Mouse (Mus musculus) stomach, embryonic 15.5 days (tissue): ENCODE data around the gene Ntsr1. TPM values are rescaled to one million over a fixed set of nuclear protein-coding genes. Genes with fewer than 3 reads are reported as not detected.
A peak's percentile ranks its signal among the peaks of the same experiment; 100 is the strongest.

ENCODE experiments used
- ATAC-seq: fragments of 200-750 bp; cut with Nextera tagmentation; 2 replicates; pipeline ENCODE4 v1.8.0; 2017; ENCODE audit warnings: low read depth, moderate number of reproducible peaks, moderate TSS enrichment; ENCODE audit not compliant: insufficient read depth, low FRiP score
- H3K27ac ChIP-seq: fragments of 300-500 bp; sonication (generic); 2 replicates; pipeline ENCODE4 v1.5.1; 2015; ENCODE audit warnings: mild to moderate bottlenecking, inconsistent platforms
- H3K27me3 ChIP-seq: fragments of 300-500 bp; sonication (generic); replicated peaks from 2 replicates; pipeline ENCODE4 v1.6.1; 2015; ENCODE audit warnings: inconsistent platforms
- H3K36me3 ChIP-seq: fragments of 300-500 bp; sonication (generic); 2 replicates; pipeline ENCODE4 v1.6.1; 2015; ENCODE audit warnings: inconsistent platforms
- H3K4me1 ChIP-seq: fragments of 300-500 bp; sonication (generic); 2 replicates; pipeline ENCODE4 v1.6.1; 2015; ENCODE audit warnings: inconsistent platforms
- H3K4me2 ChIP-seq: fragments of 300-500 bp; sonication (generic); 2 replicates; pipeline ENCODE4 v1.6.1; 2015; ENCODE audit warnings: mild to moderate bottlenecking, inconsistent platforms
- H3K4me3 ChIP-seq: fragments of 300-500 bp; sonication (generic); replicated peaks from 2 replicates; pipeline ENCODE4 v1.5.1; 2015; ENCODE audit warnings: inconsistent platforms
- H3K9ac ChIP-seq: fragments of 300-500 bp; sonication (generic); 2 replicates; pipeline ENCODE4 v1.6.1; 2015; ENCODE audit warnings: inconsistent platforms
- H3K9me3 ChIP-seq: fragments of 300-500 bp; sonication (generic); 2 replicates; pipeline ENCODE4 v1.6.1; 2016; ENCODE audit warnings: inconsistent platforms
- WGBS: fragments of 180-500 bp; shearing (Covaris S2); methylation state at CpG from one replicate; pipeline ENCODE4 v1.1.7; 2015; 5-methylcytosine and 5-hydroxymethylcytosine counted together
- polyA plus RNA-seq: library from polyadenylated mRNA; unstranded; fragments of >200 nt; fragmentation: Nextera tagmentation; extraction: Ambion mirVana; gene quantifications from 2 replicates; pipeline ENCODE4 v1.2.1, GENCODE M21; 2015

Ntsr1 gene
- polyA plus RNA-seq, 1 experiment from 2014 or later = 0.89 TPM

DNA sequence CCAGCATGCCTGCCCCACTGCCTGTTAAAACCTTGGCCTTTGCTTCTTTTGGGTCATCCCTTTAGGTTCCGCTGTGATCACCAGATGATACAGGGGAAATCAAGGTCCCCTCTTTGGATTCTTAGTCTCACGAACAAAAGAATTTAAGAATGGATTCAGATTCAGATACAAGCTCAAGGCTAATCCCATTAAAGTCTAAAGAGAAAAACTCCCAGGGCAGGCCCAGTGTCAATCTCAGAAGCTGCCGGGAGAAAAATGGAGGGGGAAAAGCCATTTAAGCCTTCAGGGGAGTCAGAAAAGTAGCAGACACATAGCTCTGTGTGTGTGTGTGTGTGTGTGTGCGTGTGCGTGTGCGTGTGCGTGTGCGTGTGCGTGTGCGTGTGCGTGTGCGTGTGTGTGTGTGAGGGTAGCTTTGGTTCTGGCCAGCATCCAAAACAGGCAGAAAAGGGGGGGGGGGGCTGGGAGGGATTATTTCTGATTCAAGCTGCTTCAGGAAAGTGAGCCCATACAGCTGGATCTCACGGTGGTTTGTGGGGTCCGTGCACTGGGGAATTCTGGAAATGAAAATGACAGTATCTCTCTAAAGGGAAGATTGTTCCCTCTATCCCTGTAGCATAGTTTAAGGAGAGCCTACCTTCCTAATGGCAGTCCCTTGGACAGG, 8.8 kb downstream of the Ntsr1 start:
- peaks cover 7% of the 10 kb centered on the region; the same call in 1 of the 2 replicates for H3K27me3 ChIP-seq
- no peak overlapping the region for H3K4me3 ChIP-seq
- H3K9ac ChIP-seq = no peak overlapping the region
- 67% methylated on average over 14 of the region's 14 CpGs for WGBS
- no peak overlapping the region for H3K27ac ChIP-seq
- no peak overlapping the region for H3K4me2 ChIP-seq
- H3K9me3 ChIP-seq = no peaks in the 10 kb centered on the region
- no peaks in the 10 kb centered on the region for H3K36me3 ChIP-seq
- ATAC-seq = no peak
- peaks cover 29% of the 10 kb centered on the region for H3K4me1 ChIP-seq

DNA sequence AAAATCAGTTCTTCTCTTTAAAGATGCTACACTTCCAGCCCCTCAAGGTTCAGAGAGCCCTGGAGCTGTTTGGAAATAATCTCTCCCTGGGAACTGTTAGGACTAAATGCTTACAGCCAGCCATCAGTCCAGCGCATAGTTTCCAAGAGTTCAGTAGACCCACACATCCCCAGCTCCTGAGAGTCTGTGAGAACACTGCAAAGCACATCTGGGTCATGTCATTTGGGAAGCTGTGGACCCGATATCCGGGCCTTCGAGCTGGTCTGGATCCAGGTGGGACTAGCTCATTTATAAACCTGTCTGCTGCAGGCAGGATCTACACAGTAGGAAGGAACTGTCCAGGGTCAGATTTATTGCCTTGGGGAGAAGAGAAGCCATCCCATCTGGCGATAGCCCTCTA, 11.1 kb downstream of the Ntsr1 start:
- Histone ChIP-seq H3K27me3 (no peaks in the 10 kb centered on the region), H3K27ac (no peak overlapping the region), H3K36me3 (no peaks in the 10 kb centered on the region), H3K9me3 (no peaks in the 10 kb centered on the region), H3K4me3 (no peak overlapping the region), H3K4me1 (peaks cover 29% of the 10 kb centered on the region), H3K4me2 (no peak overlapping the region), H3K9ac (no peak overlapping the region)
- WGBS = 38% methylated on average over 5 of the region's 5 CpGs
- ATAC-seq = peak; percentile 28; the same call in 1 of the 2 replicates

DNA sequence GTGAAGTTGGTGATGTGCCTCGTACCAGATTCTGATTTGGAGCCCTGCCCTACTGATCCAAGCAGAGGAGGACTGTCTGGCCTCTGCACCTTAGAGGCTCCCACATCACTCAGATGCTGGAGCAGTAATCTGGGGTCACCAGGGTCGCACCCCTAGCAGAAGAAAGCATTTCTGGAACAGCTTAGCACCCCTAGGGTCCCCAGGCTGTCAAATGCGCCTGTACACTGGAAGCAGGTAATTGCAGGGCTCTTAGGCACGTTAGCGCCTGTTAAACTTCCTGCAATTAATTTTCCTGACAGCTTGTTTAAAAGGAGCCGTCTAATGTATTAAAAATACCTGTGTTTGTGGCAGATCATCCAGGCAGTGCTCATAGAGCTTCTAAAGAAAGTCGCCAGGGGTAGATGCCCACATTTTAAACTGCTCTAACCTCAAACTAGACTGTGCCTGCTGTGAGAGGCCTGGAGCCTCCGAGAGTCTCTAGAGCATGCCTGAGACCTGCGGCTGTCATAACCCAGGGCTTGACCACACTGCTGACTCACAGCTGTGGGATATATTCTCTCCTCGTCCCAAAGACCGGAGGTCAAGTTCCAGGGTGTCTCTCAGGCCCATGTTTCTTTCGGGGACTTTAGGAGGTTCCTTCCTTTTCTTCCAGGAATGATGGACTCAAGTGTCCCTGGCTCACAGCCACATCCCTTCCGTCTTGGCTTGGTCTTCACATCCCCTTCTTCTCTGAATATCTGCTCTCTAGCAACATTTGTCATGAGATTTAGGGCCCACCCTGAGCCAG, 12.3 kb downstream of the Ntsr1 start:
- Histone ChIP-seq H3K9me3 (no peaks in the 10 kb centered on the region), H3K27ac (peak overlapping the region; percentile 9; the same call in 1 of the 2 replicates), H3K9ac (no peak overlapping the region), H3K4me3 (no peak overlapping the region), H3K27me3 (no peaks in the 10 kb centered on the region), H3K36me3 (no peaks in the 10 kb centered on the region), H3K4me1 (peaks cover 29% of the 10 kb centered on the region), H3K4me2 (peak overlapping the region; percentile 5; the same call in 1 of the 2 replicates)
- 26% methylated on average over 13 of the region's 13 CpGs for WGBS
- no peak for ATAC-seq

DNA sequence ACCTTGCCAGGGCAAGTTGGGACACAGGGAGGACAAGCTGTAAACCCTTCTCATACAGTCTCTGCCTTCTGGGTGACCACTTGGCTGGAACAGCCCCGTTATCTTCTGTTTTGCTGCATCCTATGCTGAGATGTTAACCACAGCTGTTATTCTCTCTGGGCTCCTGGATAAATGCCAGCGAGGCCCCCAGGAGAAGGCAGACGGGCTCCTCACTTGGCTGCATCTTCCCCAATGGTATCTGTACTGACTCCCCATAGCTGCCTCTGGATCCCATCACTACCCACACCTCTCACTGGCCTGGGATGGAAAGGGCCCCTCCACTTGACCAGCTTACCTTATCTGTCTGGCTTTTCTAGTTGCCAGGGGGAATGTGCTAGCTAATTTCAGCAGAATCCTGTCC, 13.2 kb downstream of the Ntsr1 start:
- Histone ChIP-seq H3K4me1 (peaks cover 29% of the 10 kb centered on the region), H3K4me3 (no peak overlapping the region), H3K27ac (peak overlapping the region; percentile 9; the same call in 1 of the 2 replicates), H3K36me3 (no peaks in the 10 kb centered on the region), H3K4me2 (no peak overlapping the region), H3K9me3 (no peaks in the 10 kb centered on the region), H3K9ac (no peak overlapping the region), H3K27me3 (no peaks in the 10 kb centered on the region)
- no peak for ATAC-seq
- WGBS = 44% methylated on average over 3 of the region's 3 CpGs

DNA sequence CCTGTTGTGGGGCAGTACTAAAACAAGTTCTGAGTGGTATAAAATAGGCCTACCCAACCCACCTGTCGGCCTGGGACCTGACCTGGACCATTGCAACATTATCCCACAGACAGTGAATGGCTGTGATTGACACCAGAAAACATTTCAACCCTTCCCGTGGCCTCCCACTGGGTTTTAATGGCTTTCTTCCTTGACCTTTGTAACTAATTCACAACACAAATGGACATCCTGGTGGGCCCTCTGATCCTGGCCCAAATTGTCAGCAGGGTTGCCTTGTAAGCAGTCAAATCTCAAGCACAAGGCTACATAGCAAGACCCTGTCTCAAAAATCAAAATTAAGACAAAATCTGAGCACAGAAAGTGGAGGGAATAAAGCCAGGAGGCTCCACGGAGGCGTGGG, 14.1 kb downstream of the Ntsr1 start:
- H3K9ac ChIP-seq = no peak overlapping the region
- peaks cover 29% of the 10 kb centered on the region for H3K4me1 ChIP-seq
- ATAC-seq = no peak
- H3K27me3 ChIP-seq = no peaks in the 10 kb centered on the region
- no peak overlapping the region for H3K4me2 ChIP-seq
- no peaks in the 10 kb centered on the region for H3K36me3 ChIP-seq
- WGBS = 63% methylated on average over 4 of the region's 4 CpGs
- H3K27ac ChIP-seq = no peak overlapping the region
- no peaks in the 10 kb centered on the region for H3K9me3 ChIP-seq
- H3K4me3 ChIP-seq = no peak overlapping the region

DNA sequence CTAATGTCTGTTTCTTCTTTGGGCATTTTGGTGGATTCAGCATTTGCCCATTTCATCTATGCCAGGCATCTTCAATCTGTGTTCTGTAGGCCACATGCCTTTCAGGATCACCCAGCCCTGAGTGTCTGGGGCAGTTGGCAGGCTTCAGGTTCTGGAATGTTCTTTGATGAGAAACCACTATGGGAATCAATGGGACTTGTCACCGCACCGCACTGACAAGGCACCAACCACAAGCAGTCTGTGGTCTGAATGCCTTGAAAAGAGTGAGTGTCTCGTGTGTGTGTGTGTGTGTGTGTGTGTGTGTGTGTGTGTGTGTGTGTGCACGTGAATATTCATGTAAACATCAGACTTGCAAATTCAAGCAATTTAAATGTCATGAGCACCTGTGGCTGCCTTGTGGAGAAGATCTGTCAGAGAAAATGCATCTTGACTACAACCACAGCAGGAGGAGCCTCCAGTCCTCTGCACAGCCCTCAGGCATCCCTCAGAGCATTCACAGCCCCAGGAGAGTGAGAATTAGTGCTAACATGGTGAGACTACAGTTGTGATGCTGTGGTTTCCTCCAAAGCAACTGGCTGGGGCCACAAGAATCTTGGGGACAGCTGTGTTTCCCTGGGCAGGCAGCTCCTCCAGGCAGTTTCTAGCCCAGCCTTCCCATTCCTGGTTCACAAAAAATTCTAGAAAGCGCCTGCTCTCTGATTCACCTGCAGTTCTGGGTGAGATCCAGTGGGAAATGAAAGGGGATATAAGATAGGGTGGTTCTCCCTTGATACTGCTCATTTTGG, 21.9 kb downstream of the Ntsr1 start:
- Histone ChIP-seq H3K27me3 (peaks cover 16% of the 10 kb centered on the region; the same call in 1 of the 2 replicates), H3K9me3 (no peaks in the 10 kb centered on the region), H3K36me3 (no peaks in the 10 kb centered on the region), H3K4me1 (no peaks in the 10 kb centered on the region), H3K4me2 (no peak overlapping the region), H3K27ac (no peak overlapping the region), H3K9ac (no peak overlapping the region), H3K4me3 (no peak overlapping the region)
- no peak for ATAC-seq
- 71% methylated on average over 5 of the region's 5 CpGs for WGBS

DNA sequence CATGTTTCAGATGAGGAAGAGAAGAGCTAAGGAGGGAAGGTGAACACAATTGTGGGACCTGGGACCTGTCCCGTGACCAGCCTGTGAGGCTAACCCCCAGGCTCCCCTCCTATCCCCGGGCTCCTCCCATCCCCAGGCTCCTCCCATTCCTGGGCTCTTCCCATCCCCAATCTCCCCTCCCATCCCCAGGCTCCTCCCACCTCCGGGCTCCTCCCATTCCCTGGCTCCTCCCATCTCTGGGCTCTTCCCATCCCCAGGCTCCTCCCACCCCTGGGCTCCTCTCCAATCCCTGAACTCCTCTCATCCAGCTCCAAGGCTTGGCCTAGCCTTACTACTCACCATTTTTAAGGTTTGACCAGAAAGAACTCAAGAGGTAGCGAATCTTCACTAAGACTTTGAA, 23.0 kb downstream of the Ntsr1 start:
- no peak overlapping the region for H3K9ac ChIP-seq
- no peak overlapping the region for H3K4me3 ChIP-seq
- no peak overlapping the region for H3K4me2 ChIP-seq
- ATAC-seq = no peak
- 73% methylated on average over 4 of the region's 4 CpGs for WGBS
- H3K27me3 ChIP-seq = peaks cover 23% of the 10 kb centered on the region; the same call in 1 of the 2 replicates
- no peaks in the 10 kb centered on the region for H3K9me3 ChIP-seq
- H3K4me1 ChIP-seq = no peaks in the 10 kb centered on the region
- H3K27ac ChIP-seq = no peak overlapping the region
- H3K36me3 ChIP-seq = no peaks in the 10 kb centered on the region

DNA sequence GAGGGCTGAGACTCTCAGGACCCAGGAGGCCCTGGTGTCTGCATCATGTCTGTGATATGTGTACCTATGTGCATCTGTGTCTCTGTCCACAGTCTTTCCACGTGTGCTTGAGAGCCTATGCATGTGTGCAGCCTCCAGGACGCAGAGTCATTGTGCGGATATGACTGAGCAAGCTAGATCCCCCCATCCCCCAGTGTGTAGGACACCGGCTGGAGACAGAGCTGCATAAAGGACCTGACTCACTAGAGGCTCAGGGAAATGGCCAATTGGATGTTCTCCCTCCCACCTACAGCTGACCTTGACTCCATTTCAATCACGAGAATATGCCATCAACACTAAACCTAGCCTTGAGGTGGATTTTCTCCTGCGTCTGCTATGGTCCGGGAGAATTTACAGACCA, 27.7 kb downstream of the Ntsr1 start:
- Histone ChIP-seq H3K36me3 (no peaks in the 10 kb centered on the region), H3K9ac (no peak overlapping the region), H3K4me1 (0 out of 2 replicates have a peak, but pooled peaks cover 10% of the 10 kb centered on the region), H3K27me3 (peaks cover 23% of the 10 kb centered on the region; the same call in 1 of the 2 replicates), H3K4me2 (no peak overlapping the region), H3K4me3 (no peak overlapping the region), H3K27ac (no peak overlapping the region), H3K9me3 (no peaks in the 10 kb centered on the region)
- no peak for ATAC-seq
- 57% methylated on average over 7 of the region's 7 CpGs for WGBS

DNA sequence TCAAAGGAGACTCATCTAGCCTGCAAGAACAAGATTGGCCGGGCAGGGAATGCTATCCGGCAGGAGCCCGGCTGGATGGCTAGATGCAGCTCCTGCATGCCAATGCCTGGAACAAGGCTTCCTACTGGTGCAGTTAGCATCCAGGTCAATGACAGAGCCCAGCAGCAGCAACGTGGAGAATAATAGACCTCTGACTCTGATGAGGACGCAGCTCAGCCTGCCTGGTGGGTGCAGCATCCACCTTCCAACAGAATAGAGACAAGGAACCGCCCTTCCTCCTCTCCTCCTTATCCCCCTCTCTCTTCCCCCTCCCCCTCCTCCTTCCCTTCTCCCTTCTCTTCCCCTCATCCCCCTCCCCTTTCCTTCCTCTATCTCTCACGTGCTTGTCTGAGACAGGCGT, 28.1 kb downstream of the Ntsr1 start:
- H3K27me3 ChIP-seq = peaks cover 23% of the 10 kb centered on the region; the same call in 1 of the 2 replicates
- no peak overlapping the region for H3K27ac ChIP-seq
- peaks cover 14% of the 10 kb centered on the region; the same call in 1 of the 2 replicates for H3K4me1 ChIP-seq
- H3K4me3 ChIP-seq = no peak overlapping the region
- no peak overlapping the region for H3K4me2 ChIP-seq
- WGBS = 25% methylated on average over 8 of the region's 8 CpGs
- no peak overlapping the region for H3K9ac ChIP-seq
- no peaks in the 10 kb centered on the region for H3K9me3 ChIP-seq
- no peak for ATAC-seq
- H3K36me3 ChIP-seq = no peaks in the 10 kb centered on the region

DNA sequence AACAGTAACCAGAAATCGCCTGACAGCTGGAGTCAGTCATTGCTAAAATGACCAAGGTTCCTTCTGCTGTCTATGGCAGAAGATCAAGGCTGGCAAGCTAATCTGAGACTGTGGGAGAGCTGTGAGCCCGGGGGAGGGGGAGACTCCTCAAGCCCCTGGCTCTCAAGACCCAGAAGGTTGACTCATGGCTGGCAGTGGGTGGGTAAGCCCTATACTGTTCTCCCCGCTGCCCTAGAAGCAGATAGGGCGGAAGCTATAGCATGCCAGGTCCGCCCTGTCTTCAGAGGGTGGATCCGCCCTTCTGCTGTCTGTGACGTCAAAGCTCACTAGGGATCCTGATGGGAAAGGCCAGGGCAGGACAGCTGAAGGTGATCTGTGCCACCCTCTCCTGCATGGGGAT, 30.4 kb downstream of the Ntsr1 start:
- Histone ChIP-seq H3K4me2 (no peak overlapping the region), H3K9ac (no peak overlapping the region), H3K9me3 (no peaks in the 10 kb centered on the region), H3K4me3 (no peak overlapping the region), H3K27ac (no peak overlapping the region), H3K4me1 (peaks cover 20% of the 10 kb centered on the region; the same call in 1 of the 2 replicates), H3K27me3 (peaks cover 15% of the 10 kb centered on the region; the same call in 1 of the 2 replicates), H3K36me3 (no peaks in the 10 kb centered on the region)
- ATAC-seq = no peak
- 45% methylated on average over 7 of the region's 7 CpGs for WGBS

DNA sequence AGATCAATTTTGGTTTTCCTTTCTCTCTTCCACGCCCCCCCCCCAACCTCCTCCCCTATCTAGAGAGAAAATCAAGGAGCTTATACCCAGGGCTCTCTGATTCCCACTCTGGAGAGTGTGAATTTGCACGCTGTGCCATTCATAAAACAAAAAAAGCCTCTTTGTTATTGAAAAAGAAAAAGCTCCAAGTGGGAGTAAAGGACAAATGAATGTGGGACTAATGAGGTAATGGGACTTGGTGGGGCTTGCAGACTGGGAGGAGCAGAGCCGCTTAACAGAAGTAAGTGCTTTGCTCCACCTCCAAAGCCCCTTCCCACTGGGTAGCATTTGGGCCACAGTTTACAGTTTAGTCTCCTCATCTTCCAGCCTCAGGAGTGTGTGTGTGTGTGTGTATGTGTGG, 30.8 kb downstream of the Ntsr1 start:
- no peak for ATAC-seq
- Histone ChIP-seq H3K9ac (no peak overlapping the region), H3K9me3 (no peaks in the 10 kb centered on the region), H3K27ac (no peak overlapping the region), H3K36me3 (no peaks in the 10 kb centered on the region), H3K4me2 (no peak overlapping the region), H3K4me1 (peaks cover 20% of the 10 kb centered on the region; the same call in 1 of the 2 replicates), H3K4me3 (no peak overlapping the region), H3K27me3 (0 out of 2 replicates have a peak, but pooled peaks cover 12% of the 10 kb centered on the region)
- WGBS = 47% methylated on average over 3 of the region's 3 CpGs
